Mouse (Mus musculus) cerebellum, adult 18-20 months (tissue): ENCODE data around the gene Snai1.

Source experiments
- DNase-seq, 2 experiments: peaks; one replicate each; pipeline ENCODE4 v3.0.0; 2021

The Snai1 gene

DNA sequence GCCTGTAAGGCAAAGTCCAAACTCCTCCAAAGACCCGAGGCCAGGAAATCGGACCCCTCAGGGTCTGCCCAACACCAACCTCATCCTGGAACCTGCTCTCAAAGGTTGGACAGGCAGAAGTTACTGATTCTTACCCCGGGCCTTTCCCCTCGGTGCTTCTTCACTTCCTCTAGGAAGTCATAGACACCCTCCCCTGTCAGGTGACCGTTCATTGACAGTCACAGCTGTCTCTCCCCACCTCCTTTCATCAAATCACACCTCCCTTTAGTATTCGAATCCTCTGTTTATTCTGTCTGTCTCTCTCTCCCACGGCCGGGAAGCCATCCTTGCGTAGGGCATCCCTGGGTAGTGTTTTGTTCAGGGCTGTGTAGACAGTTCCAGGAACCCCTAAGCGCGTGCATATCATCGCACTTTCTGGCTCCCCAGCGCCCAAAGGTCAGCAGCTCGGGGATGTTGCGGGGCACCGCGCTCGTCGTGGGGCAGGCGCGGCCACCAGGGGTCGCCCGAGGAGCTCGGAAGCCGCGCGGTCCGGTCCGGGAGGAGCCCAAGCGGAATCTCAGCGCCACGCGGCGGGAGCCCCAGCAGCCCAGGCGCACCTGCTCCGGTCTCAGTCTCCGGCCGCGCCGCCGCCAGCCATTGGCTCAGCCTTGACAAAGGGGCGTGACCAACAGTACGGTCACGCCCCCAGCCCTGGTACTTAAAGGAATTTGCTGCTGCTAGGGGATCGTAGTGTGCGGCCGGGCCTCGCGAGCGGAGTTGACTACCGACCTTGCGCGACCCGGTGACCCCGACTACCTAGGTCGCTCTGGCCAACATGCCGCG lies at the start of gene Snai1:
Gene Snai1 (plus strand): TSS at position 720 of the 822 bp plus-strand sequence.
- DNase-seq, result peak; percentile 88 to 93

DNA sequence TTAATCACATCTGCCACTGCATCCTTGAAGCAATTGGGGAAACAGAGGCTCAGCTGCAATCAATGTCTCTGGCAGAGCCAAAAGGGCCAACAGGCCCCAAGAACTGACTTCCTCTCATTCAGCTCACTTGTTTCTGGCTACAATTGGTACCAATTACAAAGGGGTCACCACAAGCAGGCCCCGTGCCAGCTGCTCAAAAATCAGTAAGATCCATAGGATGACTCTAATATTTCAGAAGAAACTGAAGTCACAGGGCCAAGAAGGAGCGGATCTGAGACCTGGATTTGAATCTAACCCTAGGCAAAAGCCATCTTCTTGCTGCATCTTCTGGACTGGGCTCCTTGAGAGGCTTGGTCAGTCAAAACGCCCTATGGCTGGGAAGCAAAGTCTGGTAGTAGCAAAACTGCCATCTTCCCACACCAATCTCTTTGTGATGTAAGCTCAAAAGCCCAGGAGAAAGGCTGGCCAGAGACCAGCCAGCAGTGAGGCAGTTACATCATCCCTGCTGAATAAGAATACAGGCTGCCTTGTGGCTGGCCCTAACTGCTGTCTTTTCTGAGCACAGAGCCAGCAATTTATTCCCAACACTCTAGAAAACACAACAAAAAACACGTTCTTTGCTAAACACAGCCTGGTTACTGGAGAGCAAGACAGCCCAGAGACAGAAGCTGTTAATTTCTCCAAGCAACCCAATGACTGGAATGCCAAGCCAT lies 47.0 kb upstream of the Snai1 start:
- no peak for DNase-seq

DNA sequence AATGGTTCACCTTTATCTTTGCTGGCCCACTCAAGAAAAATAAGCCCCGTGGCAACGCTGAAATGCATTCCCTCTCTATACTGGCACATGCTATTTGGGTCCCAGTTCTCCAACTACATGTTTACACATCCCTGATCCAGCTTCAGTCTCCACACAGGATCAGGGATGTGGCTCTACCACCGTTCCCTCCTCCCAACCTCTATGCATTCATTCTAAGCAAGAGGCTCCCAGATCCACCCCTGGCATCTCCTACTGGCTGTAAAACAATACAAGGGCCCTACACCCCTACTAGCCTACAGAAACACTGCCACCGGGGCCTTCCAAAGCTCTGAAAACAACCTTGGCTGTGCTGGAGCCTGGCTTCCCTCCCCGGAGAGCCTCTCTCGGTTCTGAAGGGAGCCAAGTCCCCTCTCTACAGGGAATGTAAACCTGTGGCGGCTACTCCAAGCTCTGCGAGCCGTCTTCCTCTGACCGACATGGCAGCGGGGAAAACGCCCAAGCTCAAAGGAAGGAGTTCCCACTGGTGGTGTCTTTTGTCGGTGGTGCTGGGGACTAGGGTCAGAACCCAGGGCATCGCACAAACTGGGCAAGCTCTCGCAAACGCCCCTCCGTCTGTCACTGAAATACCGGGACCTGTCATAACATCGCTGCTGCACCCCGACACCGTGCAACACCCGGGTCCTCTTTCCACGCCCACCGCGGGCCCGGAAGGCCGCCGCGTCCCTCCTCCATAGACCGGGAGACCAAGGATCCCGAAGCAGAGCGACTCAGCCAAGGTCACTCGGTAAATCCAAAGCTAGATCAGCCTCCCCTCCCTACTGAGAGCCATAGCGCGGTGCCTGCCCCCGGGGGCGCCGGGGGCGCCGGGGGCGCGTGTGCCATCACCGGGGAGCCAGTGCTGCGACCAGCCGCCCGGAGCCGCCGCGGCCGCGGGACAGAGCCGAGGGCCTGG lies 46.0 kb upstream of the Snai1 start, which contains the start of gene Rnf114:
Gene Rnf114 (plus strand): TSS at position 889 of the 952 bp plus-strand sequence.
- DNase-seq, result no peak

DNA sequence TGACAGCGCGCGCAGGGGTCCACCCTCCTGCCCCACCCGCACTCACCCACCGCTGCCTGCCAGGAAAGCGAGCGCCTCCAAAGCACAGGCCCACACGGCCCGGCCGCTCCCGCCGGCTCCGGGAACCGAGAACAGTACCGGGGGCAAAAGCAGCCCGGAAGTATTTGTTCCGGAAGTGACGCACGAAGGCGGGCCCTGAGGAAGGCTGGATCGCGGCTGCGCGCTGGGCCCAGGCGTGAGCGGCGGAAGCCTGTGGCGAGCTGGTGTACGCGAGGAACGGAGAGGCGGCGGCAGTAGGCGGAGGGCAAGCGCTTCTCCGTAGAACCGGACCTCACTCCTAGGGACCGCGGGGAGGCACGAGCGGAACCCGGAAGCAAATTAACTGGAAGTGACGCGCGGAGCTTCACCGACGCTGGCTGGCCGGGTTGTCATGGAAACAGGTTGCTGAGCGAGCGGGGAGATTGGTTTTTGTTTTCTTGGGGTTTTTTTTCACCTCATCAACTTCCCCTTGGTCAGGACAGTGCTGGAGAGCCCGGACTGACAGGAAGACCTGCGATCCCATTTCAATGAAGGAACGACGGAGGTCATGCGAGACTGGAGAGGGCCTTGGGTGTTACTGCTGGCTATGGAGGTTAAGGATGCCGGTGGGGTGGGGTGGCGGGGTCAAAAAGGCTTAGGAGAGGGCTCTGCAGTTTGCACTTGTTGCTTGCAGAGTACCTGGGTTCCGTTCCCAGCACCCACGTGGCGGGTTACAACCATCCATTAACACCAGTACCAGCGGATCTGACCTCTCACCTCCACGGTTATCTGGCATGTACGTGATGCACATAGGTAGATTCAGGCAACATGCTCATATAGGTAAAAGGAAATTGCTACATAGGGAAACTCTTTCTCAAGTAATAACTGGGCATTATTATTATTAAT lies 45.0 kb upstream of the Snai1 start, which contains the start of gene Spata2:
Gene Spata2 (minus strand): TSS at position 175 of the 924 bp plus-strand sequence.
- DNase-seq, result peak; percentile 94 to 96

DNA sequence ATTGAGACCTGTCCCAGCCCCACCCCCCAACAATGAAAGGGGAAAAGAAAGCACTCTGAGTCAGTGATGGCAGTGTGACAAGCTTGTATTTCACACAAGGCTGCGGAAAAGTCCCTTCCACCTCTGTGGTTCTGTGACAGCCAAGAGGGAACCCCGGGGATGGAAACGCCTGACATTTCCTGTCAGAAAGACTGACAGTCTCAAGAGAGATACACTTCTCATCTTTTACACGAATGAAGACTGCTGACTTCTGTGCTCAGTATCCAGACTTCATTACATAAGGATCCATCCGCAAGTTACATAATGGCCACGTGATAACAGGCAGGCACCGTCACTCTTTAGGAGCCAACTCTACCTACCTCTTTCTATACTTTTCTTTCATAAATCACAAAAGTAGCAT lies 41.6 kb upstream of the Snai1 start:
- no peak for DNase-seq

DNA sequence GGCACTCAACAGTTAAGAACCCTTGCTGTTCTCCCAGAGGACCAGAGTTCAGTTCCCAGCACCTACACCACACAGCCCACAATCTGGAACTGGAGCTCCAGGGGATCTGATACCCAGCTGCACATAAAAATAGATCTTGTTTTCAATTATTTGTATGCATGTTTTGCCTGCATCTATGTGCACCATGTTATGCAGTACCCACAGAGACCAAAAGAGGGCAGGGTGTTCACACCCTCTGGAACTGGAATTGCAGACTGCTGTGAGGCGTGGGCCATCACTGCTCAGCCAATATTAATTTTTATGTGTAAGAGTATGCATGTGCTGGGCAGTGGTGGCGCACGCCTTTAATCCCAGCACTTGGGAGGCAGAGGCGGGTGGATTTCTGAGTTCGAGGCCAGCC lies 40.7 kb upstream of the Snai1 start:
- DNase-seq, result no peak

DNA sequence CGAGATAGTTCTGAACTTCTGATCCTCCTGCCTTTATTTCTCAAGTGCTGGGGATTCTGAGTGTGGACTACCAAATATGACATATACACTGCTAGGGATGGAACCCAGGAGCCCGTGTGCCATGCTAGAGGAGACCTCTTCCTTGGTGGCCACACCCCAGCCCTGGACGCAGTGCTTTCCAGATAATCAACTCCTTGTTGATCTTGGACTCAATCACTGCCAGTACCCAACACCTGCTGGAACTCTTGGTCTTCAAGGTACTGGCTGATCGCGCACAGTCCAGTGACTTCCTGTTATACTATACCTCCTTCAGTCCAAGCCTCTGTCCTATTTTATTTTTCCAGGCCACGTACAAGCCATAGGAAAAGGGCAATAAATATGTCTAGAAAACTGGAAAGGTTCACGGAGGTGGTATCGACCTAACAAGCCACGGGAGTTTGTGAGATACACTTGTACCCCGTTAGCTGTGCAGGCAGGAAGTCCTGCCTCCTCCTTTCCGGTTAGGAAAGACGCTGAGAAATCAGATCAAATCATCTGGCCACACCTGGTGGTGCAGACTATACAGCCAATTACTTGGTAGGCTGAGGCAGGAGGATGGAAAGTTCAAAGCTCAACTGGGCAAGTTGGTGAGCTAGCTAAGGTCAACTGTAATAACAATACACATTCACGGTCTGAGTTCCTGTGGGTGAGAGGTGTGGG lies 35.3 kb upstream of the Snai1 start:
- peak in 1 of 2 experiments; percentile 4 for DNase-seq

DNA sequence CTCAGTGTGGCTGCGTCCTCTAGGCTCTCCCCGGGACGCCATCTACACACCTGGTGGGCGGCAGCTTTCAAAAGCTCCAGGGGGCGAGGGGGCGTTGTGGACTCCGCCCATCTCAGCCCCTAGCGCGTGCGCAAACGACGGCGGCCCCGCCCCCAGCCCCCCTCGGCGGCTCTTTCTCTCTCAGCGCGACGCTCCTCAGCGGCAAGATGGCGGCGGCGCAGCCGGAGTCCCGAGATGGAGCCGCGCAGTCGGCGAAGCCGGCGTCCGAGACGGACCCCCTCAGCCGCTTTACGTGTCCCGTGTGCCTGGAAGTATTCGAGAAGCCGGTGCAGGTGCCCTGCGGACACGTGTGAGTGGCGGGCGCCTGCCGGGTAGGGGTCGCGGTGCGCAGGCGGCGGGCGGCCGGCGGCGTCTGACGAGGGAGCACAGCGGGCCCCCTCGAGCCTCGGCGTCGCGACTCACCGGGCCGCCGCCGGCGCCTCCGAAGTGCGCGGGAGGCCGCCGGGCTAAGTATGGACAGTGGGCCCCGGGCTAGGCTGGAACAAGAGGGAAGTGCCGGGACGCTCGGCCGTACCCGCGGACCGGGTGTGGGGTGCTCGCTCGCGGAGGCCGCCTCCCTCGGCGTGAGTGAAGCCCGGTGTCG lies 34.6 kb upstream of the Snai1 start:
- DNase-seq, result peak; percentile 86 to 91

DNA sequence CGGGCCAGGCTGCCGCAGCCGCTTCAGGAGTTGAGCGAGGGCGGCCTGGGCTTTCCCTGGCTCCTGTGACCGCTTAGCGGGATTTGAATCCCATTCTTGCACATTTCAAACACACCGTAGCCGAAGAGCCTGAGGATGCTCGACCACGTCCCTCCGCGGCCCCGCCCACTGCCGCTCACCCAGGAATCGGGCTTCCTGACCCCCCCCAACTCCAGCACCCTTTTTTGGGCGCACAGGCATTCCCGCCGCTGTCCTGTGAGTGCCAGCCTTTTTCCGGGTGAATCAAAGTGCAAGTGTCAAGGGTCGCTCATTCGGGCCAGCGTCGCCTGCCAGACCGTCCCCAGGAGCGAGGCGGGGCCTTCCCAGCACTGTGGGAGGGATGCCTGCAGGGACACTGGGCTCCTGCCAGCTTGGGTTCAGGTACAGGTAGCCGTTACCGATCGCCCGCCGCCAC lies 34.1 kb upstream of the Snai1 start:
- peak; percentile 60 to 70 for DNase-seq

DNA sequence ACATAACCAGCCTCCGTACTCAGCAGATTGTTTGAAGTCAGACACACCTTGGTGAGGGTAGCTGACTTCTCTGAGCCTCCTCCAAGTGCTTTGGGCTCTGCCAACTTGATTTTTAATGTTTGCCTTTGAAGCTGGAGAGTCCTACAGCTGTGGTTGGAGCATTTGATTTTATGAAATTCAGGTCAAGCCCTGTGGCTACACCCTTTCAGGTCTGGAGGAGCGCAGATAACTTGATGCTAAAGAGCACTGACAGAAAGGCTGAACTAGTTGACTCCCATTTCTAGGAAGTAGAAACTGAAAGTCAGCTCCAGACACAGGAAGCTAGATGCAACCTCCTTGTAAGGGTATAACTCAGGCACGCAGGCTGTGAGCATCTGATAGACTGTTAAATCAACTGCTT lies 32.9 kb upstream of the Snai1 start:
- DNase-seq, result peak in 1 of 2 experiments; percentile 1

DNA sequence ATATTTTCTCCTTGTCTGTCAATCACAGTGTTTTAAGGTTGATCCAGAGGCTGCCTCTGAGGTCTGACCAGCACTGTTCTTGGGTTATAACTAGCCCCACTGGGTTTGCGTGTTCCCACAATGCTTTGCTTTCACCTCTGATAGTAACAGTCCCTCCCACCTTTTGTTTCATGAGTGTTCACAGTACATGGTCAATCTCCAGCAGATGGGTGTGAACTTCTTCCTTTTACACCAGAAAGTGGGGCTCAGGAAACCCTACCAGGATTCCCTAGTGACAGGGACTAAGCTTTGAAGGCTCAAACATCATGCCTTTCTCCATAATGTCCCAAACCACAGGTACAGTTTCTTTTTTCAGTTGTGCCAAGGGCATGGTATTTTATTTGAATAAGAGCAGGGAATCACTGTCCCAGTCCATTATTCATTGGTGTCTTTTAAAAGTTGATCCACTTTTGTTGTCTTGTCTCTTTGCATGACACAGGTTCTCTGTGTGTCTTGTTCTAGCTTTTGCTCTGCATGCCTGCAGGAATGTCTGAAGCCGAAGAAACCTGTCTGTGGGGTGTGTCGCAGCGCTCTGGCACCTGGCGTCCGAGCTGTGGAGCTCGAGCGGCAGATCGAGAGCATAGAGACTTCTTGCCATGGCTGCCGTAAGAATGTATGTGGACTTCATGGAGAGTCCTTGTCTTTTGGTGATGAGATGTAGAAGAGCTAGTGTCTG lies 31.3 kb upstream of the Snai1 start:
- peak in 1 of 2 experiments; percentile 7 for DNase-seq

DNA sequence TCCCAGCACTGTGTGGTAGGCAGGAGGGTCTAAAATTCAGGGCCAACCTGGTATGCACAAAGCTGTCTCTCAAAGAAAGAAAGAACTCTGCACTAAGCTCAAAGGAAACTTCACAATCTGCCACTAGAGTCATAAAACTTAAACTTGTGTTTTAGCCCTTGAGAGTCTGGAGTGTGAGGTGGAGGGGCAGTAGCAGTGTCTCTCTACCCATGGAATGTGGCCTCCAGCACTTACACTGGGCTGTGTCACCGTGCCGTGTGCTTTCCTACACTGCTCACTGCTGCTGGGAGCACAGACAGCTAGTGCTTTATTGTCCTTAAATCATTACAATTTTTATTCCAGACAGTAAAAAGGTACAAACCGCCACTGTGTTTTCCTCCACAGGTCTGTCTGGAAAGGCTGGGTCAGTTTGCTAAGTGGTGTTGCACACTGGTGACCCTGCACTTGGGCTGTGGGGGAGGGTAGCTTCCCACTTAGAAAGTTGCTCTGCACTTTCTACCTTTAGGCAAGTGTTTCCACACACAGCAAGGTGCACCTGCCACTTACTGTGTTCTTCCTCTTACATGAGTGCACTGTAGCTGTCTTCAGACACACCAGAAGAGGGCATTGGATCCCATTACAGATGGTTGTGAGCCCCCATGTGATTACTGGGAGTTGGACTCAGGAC lies 30.1 kb upstream of the Snai1 start:
- peak in 1 of 2 experiments; percentile 1 for DNase-seq

DNA sequence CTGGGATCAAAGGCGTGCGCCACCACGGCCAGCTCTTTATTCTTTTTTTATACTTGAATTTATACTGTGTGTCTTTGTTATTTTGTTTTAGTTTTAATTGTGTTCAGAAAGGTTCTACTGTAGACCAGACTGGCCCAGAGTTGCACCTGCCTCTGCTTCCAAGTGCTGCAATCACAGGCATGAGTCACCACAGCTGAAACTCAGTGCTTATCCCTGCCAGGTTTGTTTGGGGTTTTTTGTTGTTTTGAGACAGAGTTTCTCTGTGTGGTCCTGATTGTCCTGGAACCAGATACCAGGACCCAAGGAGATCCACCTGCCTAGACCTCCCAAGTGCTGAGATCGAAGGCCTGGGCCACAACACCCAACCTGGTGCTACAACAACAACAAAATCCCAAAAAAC lies 29.4 kb upstream of the Snai1 start:
- peak in 1 of 2 experiments; percentile 4 for DNase-seq

DNA sequence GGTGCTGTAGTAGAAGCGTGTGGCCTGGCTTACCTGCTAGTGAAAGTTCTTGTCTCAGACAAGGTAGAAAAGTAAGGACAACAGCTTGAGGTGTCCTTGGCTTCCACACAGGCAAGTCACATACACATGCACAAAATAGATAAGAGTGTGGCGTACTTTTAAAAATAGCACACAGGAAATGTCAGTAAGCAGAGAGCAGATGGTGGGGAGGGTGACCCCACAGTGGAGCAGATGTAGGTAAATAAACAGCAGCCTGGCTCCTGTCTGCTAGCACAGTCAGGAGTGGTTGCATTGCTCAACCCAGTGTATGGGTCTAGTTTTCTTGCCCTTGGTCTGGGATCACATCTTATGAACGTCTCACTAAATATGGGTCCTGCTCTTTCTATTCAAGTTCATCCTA lies 27.5 kb upstream of the Snai1 start:
- DNase-seq, result peak in 1 of 2 experiments; percentile 7

DNA sequence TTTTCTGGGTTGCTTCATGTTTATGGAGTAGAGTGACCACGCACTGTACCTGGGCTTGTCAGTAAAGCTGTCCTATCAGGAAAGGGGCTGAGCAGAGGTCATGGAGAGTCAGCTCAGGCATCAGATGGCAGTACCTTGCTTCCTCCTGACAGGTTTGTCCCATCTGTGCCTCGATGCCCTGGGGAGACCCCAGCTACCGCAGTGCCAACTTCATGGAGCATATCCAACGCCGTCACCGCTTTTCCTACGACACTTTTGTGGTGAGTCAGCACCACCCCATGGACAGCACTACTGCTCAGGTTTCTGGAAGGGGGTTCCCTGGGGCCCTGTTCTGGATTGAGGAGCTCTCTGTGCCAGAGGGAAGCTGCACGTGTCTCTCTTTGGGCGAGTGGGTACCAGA lies 25.6 kb upstream of the Snai1 start:
- peak in 1 of 2 experiments; percentile 34 for DNase-seq

DNA sequence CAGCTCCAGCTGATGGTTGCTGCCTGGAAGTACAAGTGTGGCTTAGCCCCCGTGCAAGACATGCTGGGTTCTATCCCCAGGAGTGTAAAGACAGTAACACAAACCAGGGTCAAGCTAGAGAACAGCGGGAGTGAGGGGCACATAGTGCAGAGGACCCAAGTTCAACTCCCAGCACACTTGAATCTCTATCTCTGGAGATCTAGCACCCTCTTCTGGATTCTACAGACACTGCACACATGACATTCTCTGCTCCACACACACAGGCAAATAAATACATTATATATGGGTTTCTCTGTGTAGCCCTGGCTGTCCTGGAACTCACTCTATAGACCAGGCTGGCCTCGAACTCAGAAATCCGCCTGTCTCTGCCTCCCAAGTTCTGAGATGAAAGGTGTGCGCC lies 25.0 kb upstream of the Snai1 start:
- peak in 1 of 2 experiments; percentile 37 for DNase-seq

DNA sequence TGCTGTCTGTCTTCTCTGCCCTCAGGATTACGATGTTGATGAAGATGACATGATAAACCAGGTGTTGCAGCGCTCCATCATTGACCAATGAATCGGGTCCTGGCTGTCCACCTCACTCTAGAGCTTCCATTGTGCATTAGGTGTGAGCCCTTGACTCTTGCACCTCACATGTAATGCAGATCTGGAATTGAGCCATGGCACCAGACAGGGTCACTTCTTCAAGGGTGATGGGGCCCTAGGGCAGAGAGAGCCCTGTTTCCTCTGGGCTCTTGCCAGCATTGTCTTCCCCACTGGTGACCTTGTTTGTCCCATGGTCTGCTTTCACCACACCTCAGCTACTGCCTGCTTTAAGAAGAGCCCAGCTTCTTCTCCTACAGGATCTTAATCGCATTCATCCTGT lies 23.4 kb upstream of the Snai1 start:
- peak in 1 of 2 experiments; percentile 4 for DNase-seq

DNA sequence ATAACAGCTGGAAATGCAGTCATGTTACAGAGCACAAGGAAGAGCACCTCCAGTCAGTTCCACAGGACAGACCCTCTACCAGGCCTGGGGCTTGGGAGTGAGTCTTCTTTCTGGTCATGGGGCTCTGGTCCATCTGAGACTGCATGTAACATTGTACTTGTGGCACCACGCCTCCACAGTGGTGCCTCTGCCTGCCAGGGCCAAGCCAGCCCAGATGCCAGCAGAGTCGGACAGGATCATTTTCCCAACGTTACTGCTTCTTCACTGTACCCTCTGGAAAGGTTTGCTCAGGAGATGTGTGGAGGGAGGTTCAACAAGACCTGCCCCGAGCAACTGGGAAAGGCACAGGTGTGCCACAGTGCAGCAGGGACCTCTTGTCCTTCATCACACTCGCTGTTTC lies 22.3 kb upstream of the Snai1 start:
- DNase-seq, result peak in 1 of 2 experiments; percentile 0
